Mouse (Mus musculus) left cerebral cortex, adult 18-20 months (tissue): Measurements from ENCODE around the gene Pakap. TPM values are rescaled to one million over a fixed set of nuclear protein-coding genes. Genes with fewer than 3 reads are reported as not detected.

Experiments
- DNase-seq, 2 experiments: peaks; one replicate each; pipeline ENCODE4 v3.0.0; 2021 to 2022; ENCODE audit warnings: low spot score in 2 of 2, mixed read lengths in 1 of 2
- long read RNA-seq, 2 experiments: library from polyadenylated mRNA; stranded (forward); transcript quantifications; one replicate each; pipeline ENCODE4 v2.0.0; 2021
- total RNA-seq, 2 experiments: library from RNA; stranded (reverse); gene quantifications; 2 replicates each; pipeline ENCODE4 v1.2.3; 2021

Gene Pakap
- total RNA-seq = 10 to 100 TPM; 17.2 to 19.1 TPM
- long read RNA-seq, experiment 1, partial matches to known transcripts = 0 of 3 reads
- long read RNA-seq, experiment 1, other reads (novel, unspliced or antisense) = 3 of 3 reads
- long read RNA-seq, experiment 2, partial matches to known transcripts = 0 of 9 reads
- long read RNA-seq, experiment 2, other reads (novel, unspliced or antisense) = 9 of 9 reads

GRCm38 (mm10) chr4:57567666-57568206, at the start of gene Pakap:
Gene Pakap, plus strand, starts transcription at chr4:57568179.
- DNase-seq = peak; percentile 71 to 83

GRCm38 (mm10) chr4:57523456-57523855, 44.5 kb upstream of the Pakap start:
- no peak for DNase-seq

DNA sequence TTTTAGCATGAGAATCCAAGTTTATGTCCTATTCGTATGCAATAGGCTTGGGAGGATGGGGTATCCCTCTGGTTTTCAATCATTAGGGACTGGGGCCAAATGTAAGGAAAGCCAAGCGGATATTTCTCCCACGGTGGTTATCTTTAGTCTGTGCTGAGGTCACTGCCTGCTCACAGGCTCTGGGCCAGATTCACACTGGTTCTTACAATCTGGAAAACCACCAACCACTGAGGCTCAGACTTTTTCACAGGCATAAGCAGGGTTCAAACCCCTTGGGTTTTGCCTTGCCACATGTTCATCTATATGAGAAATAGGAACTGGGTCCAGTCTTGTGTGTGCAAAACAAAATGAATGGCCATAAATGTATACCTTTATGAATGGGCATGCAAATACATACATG, 43.5 kb upstream of the Pakap start:
- DNase-seq = no peak

DNA sequence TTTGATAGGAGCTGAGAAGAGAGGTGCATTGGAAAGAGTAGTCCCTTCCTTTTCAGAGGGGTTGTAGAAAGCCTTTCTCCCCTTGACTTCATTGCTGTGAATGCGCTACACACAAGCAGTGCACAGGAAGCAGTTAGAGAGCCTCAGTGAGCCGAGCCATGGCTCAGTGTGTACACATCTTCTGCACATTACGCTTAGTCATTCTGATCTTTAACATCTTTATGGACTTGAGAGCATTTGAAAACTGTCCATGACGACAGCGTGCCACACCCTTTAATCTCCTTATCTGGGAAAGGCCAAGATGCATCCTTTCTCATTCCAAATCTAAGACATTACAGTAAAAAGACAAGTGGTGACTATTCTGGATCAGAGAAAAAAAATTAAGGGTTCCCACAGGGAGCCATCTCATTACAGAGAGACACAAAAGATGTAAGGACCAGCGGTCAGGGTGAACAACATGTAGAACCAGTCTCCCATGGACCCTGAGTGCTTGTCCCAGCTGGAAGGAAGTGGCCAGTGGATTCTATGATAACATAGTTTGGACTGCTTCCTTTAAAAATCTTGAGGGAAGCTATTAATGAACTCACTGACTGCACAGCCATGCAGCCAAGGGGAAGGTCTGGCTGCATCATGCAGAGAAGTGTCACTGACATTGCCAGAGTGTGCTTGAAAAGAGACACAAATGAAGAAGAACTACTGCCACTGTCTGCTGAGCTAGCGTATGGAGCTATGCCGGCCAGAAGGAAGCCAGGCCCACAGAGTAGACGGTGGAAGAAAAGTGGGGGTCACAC, 42.6 kb upstream of the Pakap start:
- DNase-seq = no peak

DNA sequence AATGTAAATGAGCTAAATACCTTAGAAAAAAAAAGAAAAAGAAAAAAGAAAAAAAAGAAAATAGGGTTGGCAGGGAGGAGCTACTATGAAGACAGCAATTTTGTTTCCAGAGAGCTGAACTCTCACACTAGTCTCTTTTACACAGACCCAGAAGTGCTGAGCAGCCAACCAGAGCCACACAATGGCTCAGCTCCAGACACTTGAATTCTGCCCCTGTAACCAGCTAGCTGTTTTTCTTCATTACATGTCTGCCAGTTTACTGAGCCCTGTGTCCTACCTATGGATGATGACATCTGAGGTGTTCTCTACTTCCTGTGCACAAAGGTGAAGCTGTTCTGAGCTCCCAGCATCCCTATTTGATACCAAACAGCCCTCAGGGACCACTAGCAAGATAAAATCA, 39.7 kb upstream of the Pakap start:
- DNase-seq = no peak

- DNase-seq = no peak
Measured at GRCm38 (mm10) chr4:57533686-57534085, 34.3 kb upstream of the Pakap start.

DNA sequence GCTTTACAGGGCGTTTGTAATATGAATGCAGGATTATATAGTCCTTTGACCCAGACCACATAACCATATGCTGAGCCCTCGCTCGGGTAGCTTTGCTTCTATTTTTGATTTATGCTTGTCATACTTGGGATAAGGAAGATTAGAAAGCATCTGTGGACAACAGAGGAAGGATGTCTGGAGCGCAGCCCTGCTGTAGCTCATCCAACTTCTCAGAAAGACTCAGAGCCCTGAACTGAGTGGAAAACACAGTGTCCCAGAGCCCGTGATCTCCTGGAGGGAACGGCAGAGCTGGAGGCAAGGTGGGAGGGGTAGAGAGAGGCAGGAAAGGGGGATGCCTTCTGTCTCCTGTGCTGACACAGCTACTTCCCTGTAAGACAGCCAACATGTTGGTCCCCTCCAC, 33.7 kb upstream of the Pakap start:
- no peak for DNase-seq

DNA sequence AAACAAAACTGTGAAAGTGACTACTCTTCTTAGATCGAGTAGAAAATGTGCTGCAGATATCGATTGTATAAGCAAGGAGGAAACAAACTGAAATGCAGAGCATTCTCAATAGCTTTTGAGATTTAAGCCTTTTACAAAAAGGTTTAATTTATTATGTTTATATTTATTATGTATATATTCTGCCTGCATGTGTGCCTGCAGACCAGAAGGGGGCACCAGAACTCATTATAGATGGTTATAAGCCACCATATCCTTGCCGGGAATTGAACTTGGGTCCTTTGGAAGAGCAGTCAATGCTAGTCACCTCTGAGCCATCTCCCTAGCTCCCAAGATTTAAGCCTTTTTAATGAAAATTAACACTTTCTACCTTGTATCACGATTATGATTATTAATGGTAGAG, 32.9 kb upstream of the Pakap start:
- no peak for DNase-seq

DNA sequence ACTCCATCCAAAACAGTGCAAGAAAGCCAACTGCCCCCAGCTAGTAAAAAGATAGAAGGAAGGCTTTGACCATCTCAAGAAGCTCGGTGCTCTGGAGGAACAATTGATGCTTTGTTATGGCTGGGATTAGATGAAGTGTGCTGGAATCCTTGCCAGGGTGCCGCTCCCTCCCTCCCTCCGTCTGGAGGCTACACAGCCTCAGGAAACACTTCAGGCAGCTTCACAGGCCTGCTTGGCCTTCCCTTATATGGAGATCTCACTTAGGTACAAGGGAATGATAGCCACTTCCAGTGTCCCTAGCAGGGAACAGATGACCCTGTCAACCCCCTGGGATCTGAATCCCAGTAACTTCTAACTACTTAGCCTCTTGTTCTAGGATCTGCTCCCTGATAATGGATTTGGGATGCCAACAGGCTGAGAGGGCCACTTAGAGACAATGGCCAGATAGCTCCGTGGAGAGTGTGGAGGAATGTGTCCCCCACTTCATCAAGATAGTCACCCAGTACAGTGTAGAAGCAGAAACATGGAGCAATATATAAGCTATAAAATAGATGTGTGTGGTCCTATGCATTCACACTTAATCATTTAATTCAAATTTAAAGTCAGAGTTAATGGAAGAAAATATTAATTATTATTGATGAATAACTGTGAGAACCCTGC, 29.8 kb upstream of the Pakap start:
- DNase-seq = no peak

GRCm38 (mm10) chr4:57543692-57544256, 24.2 kb upstream of the Pakap start:
- DNase-seq = peak in 1 of 2 experiments; percentile 11

DNA sequence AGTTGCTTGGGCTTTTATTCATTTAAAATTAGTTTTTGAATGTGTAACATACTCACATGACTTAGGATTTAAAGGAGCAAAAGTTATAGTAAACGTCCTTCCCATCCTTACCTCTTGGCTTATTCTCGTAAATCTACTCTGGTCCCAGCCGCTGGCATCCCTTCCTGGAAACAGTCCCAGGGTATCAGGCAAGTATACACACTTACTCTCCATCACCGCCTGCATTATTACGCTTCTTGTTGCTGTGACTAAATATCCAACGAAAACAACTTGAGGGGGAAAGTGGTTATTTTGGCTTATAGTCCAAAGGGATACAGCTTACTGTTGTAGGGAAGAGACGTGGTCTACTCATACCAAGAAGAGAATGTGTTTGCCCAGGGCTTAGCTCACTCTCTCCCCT, 20.2 kb upstream of the Pakap start:
- no peak for DNase-seq

DNA sequence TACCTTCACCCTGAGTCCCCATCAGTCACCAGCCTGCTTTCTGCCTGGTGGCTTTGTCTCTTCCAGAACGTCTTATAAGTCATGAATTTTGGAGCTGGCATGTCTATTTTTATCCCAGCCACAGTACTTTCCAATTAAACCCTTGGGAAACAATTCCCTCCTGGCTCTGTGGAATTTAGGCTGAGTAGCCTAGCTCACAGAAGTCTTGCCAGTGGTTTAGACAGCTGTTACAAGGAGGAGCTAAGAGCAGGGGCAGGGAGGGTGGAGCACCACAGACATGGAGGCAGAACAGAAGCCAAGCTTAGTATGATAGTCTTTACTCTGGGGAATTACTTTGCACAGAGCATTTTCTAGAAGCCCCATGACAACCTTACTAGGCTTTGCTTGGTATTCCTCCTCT, 17.8 kb upstream of the Pakap start:
- DNase-seq = no peak

- DNase-seq = peak; percentile 20 to 28
Measured at GRCm38 (mm10) chr4:57557102-57557501, 10.9 kb upstream of the Pakap start.

GRCm38 (mm10) chr4:57559438-57559837, 8.5 kb upstream of the Pakap start:
- DNase-seq = no peak

GRCm38 (mm10) chr4:57560010-57560409, 8.0 kb upstream of the Pakap start:
- DNase-seq = no peak

- peak; percentile 65 to 77 for DNase-seq
Measured at GRCm38 (mm10) chr4:57561055-57561454, 6.9 kb upstream of the Pakap start.

GRCm38 (mm10) chr4:57565283-57565682, 2.7 kb upstream of the Pakap start:
- no peak for DNase-seq

GRCm38 (mm10) chr4:57565811-57566210, 2.2 kb upstream of the Pakap start:
- DNase-seq = no peak

- DNase-seq = no peak
Measured at GRCm38 (mm10) chr4:57568268-57569068, 489 bp downstream of the Pakap start.

GRCm38 (mm10) chr4:57569069-57569355, 1.0 kb downstream of the Pakap start:
- DNase-seq = no peak

DNA sequence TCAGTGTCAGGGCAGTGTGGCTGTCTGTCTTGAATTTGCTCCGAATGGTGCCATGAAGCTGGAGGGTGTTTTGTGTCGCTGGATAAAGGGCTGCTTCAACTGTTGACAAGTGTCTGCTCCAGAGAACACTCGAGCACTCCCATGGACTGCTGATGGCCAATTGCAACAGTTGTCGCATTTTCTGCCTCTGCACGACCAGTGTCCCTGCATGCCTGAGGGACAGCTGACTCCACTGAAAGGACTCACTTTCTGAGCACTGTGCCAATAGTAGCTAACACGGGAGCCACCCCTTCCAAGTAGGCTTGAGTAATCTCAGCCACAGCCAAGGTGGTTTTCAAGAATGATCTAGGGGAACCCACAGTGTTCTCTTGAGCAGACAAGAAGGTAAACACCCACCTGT, 1.7 kb downstream of the Pakap start:
- DNase-seq = no peak
